Mouse (Mus musculus): ENCODE data around the gene Gm17509. TPM values are rescaled to one million over a fixed set of nuclear protein-coding genes. Genes with fewer than 3 reads are reported as not detected.
"Not testable (repeated sequence)": the region's sequence is repeated elsewhere in the genome, so short reads cannot be mapped to it uniquely, and the experiment has no call there.

The Gm17509 gene
- total RNA-seq, 1 experiment from 2014 or later, result 0.74 TPM

DNA sequence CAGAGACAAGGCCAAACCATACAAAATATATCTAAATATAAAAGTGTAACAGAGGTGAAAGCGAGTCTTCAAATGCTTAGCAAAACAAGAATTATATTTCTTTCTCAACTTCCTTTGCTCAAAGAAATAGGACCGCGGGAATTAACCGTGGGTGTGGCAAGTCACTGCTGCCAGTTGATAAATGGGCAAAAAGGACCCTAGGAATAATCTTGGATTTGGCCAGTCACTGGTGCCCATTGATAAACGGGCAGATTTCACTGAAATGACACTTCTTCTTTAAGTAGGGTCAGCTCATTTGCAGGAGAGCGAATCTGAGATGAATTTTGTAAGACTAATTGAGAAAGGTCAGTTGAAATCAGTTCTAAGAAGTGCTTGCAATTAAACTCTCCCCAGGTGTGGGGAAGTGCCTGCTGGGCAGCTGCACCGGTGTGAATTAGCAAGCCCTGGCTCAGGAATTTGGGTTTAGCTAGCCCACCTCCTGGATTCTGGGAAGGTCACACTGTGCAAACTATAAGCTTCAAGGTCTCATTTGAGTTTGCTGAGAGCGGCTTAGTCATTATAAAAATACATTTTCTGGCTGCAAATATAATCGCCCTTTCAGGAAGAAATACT, 4.0 kb downstream of the Gm17509 start:
- no peak for ATAC-seq (replicated peaks in 1 of 2; ENCODE audit: insufficient read depth in 1 of 2, low FRiP score in 2 of 2, low TSS enrichment in 1 of 2, low read depth in 1 of 2, poor library complexity in 2 of 2, severe bottlenecking in 2 of 2)

DNA sequence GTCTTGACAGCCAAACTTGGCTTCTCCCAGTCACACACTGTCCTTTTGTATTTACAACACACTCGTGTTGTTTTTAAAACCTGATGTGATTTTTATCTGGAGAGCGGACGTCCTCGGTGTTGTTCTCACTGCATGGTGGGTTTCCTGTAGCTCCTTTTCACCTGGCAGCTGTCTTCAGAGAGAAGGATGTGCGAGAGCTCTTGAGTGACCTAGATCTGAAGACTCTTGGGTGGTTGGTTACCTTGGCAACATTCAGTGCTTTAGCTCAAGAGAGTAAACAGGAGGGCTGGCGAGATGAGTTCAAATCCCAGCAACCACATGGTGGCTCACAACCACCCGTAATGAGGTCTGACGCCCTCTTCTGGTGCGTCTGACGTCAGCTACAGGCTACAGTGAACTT, 4.7 kb downstream of the Gm17509 start:
- ATAC-seq (replicated peaks in 1 of 2; ENCODE audit: insufficient read depth in 1 of 2, low FRiP score in 2 of 2, low TSS enrichment in 1 of 2, low read depth in 1 of 2, poor library complexity in 2 of 2, severe bottlenecking in 2 of 2), result no peak

- no peak for ATAC-seq (replicated peaks in 1 of 2; ENCODE audit: insufficient read depth in 1 of 2, low FRiP score in 2 of 2, low TSS enrichment in 1 of 2, low read depth in 1 of 2, poor library complexity in 2 of 2, severe bottlenecking in 2 of 2)
Measured at GRCm38 (mm10) chr13:117215481-117215880, 5.4 kb downstream of the Gm17509 start.

- peak; percentile 98 to 99 for ATAC-seq (replicated peaks in 1 of 2; ENCODE audit: insufficient read depth in 1 of 2, low FRiP score in 2 of 2, low TSS enrichment in 1 of 2, low read depth in 1 of 2, poor library complexity in 2 of 2, severe bottlenecking in 2 of 2)
Measured at GRCm38 (mm10) chr13:117211386-117211875, 9.4 kb downstream of the Gm17509 start.

- ATAC-seq (replicated peaks in 1 of 2; ENCODE audit: insufficient read depth in 1 of 2, low FRiP score in 2 of 2, low TSS enrichment in 1 of 2, low read depth in 1 of 2, poor library complexity in 2 of 2, severe bottlenecking in 2 of 2), result no peak
Measured at GRCm38 (mm10) chr13:117208236-117208635, 12.6 kb downstream of the Gm17509 start, which contains the start of gene Emb. Gene Emb (plus strand): TSS chr13:117208536.

GRCm38 (mm10) chr13:117206066-117206465, 14.8 kb downstream of the Gm17509 start:
- ATAC-seq (replicated peaks in 1 of 2; ENCODE audit: insufficient read depth in 1 of 2, low FRiP score in 2 of 2, low TSS enrichment in 1 of 2, low read depth in 1 of 2, poor library complexity in 2 of 2, severe bottlenecking in 2 of 2), result no peak

DNA sequence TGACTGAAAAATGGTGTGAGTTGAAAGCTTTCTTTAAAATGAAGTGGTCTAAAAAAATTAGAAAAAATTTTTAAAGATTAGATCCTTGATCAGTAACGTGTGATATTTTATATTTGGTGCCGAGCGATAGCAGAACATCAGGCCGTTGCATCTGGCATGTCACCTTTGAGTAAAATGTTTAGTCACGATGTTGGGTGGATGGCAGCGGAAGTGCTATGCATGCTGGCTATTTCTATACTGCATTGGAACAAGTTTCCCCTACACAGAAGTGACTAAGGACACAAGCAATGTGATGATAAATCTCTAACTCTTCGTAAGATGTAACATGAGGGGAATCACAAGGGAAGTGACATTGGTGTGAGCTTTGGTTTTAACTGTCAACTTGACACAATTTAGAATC, 16.2 kb downstream of the Gm17509 start:
- no peak for ATAC-seq (replicated peaks in 1 of 2; ENCODE audit: insufficient read depth in 1 of 2, low FRiP score in 2 of 2, low TSS enrichment in 1 of 2, low read depth in 1 of 2, poor library complexity in 2 of 2, severe bottlenecking in 2 of 2)

DNA sequence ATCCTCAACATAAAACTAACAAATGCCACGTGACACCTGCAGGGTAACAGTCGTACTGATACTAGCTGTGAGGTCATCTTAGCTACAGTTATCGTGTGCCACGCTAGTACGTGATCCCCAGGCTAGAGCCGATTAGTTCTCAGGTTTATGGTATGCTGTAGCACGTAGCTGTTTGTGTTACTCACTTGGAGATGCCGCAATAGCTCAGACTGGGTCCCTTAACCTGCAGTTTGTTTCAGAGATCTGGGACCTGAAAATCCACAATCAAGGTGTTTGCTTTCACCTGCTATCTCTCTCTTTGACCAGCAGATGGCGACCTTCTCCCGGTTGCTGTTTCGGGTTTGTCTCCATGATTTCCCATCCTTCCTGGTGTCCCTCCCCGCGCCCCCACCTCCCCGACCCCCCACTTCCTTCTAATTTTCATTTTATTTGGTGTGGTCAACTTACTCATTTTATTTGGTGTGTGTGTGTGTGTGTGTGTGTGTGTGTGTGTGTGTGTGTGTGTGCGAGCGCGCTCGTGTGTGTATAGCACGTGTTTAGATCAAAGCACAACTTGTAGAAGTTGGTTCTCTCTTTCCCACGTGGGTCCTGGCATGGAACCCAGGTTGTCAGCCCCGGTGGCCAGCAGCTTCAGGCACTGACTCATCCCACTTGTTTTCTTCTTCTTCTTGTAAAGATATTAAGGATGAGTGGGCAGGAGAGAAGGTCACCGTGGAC, 18.0 kb downstream of the Gm17509 start:
- ATAC-seq (replicated peaks in 1 of 2; ENCODE audit: insufficient read depth in 1 of 2, low FRiP score in 2 of 2, low TSS enrichment in 1 of 2, low read depth in 1 of 2, poor library complexity in 2 of 2, severe bottlenecking in 2 of 2), result peak in 1 of 2 experiments; percentile 25; a peak in 1 of 4 replicates

- ATAC-seq (replicated peaks in 1 of 2; ENCODE audit: insufficient read depth in 1 of 2, low FRiP score in 2 of 2, low TSS enrichment in 1 of 2, low read depth in 1 of 2, poor library complexity in 2 of 2, severe bottlenecking in 2 of 2), result peak in 1 of 2 experiments; percentile 26; a peak in 1 of 4 replicates
Measured at GRCm38 (mm10) chr13:117198402-117199083, 22.3 kb downstream of the Gm17509 start.

DNA sequence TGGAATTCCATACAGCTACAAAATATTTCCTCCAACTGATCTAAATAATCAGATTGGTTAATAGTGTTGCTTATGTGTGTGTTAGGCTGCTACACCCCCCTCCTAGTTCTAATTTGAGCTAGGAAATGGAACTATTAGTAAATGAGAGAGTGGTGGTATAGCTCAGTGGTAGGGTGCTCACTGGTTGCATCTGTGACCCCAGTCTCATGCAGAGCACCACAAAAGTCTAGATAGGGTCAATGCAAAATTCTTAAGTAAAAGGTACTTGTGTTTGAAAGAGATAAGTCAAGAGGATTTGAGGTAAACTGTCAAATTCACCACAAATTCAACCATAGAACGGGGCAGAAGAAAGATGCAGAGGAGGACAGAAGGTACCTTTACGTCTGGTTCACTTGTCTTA, 23.2 kb downstream of the Gm17509 start:
- no peak for ATAC-seq (replicated peaks in 1 of 2; ENCODE audit: insufficient read depth in 1 of 2, low FRiP score in 2 of 2, low TSS enrichment in 1 of 2, low read depth in 1 of 2, poor library complexity in 2 of 2, severe bottlenecking in 2 of 2)

- ATAC-seq (replicated peaks in 1 of 2; ENCODE audit: insufficient read depth in 1 of 2, low FRiP score in 2 of 2, low TSS enrichment in 1 of 2, low read depth in 1 of 2, poor library complexity in 2 of 2, severe bottlenecking in 2 of 2), result peak; percentile 58 to 80
Measured at GRCm38 (mm10) chr13:117195569-117196495, 25.0 kb downstream of the Gm17509 start.

- peak; percentile 74 to 77 for ATAC-seq (replicated peaks in 1 of 2; ENCODE audit: insufficient read depth in 1 of 2, low FRiP score in 2 of 2, low TSS enrichment in 1 of 2, low read depth in 1 of 2, poor library complexity in 2 of 2, severe bottlenecking in 2 of 2)
Measured at GRCm38 (mm10) chr13:117193422-117193983, 27.4 kb downstream of the Gm17509 start.

DNA sequence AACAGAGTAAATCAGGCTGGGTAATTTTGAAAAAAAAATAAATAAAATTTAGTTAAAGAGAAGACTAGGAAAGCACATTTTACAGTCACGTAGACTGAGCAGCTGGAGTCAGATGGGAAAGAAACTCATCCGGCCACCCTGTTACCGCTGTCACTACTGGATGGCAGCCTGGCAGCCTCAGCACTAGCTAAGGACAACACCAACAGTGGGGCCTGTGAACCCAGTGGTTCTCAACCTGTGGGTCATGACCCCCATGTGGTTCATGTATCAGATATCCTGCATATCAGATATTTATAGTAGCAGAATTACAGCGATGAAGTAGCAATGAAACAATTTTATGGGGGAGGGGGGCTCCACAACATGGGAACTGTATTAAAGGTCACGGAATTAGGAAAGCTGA, 28.7 kb downstream of the Gm17509 start:
- ATAC-seq (replicated peaks in 1 of 2; ENCODE audit: insufficient read depth in 1 of 2, low FRiP score in 2 of 2, low TSS enrichment in 1 of 2, low read depth in 1 of 2, poor library complexity in 2 of 2, severe bottlenecking in 2 of 2), result no peak

DNA sequence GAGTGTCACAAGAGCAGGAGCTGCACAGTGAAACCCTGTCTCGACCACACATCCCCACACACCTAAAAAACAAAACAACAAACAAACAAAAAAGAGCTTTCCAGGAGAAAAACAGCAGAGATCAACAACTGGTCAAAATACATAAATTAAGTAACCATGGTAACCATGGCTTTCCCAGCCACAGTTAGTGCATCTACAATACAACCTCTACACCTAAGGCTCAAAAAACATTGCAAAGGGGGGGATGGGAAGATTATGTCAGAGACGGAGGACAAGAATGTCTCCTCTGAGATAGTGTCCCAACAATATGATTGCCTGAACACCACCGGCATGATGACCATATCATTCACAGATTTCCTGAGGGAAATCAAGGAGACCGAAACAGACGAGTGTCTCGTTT, 35.5 kb downstream of the Gm17509 start:
- no peak for ATAC-seq (replicated peaks in 1 of 2; ENCODE audit: insufficient read depth in 1 of 2, low FRiP score in 2 of 2, low TSS enrichment in 1 of 2, low read depth in 1 of 2, poor library complexity in 2 of 2, severe bottlenecking in 2 of 2)

- no peak for ATAC-seq (replicated peaks in 1 of 2; ENCODE audit: insufficient read depth in 1 of 2, low FRiP score in 2 of 2, low TSS enrichment in 1 of 2, low read depth in 1 of 2, poor library complexity in 2 of 2, severe bottlenecking in 2 of 2)
Measured at GRCm38 (mm10) chr13:117183288-117183687, 37.6 kb downstream of the Gm17509 start.

DNA sequence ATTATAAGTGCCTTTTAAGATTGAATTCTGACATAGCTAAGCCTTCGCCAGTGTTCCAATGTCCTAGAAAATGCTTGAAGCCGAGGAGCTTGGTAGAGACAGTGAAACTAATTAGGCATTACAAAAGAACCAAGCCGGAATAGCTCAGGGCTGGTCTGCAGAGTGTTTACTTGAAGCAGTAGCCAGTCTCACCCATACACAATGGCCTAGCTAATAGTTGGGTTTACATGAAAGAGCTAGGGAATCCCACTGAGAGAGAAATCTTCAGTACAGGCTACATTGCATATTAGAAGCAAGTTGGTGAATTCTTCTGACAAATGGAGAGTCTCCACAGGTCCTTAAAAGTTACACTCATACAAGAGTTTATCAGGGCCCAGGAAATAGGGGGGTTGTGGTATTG, 40.0 kb downstream of the Gm17509 start:
- not testable (repeated sequence) for ATAC-seq (replicated peaks in 1 of 2; ENCODE audit: insufficient read depth in 1 of 2, low FRiP score in 2 of 2, low TSS enrichment in 1 of 2, low read depth in 1 of 2, poor library complexity in 2 of 2, severe bottlenecking in 2 of 2)

Data from hematopoietic stem cell, adult 5-6 weeks (primary cell).